Mouse (Mus musculus): ENCODE measurements around the gene Ikzf1. TPM values are rescaled to one million over a fixed set of nuclear protein-coding genes. Genes with fewer than 3 reads are reported as not detected.
A peak's percentile ranks its signal among the peaks of the same experiment; 100 is the strongest.

The Ikzf1 gene
- polyA plus RNA-seq, 1 experiment from 2014 or later, result not detected

DNA sequence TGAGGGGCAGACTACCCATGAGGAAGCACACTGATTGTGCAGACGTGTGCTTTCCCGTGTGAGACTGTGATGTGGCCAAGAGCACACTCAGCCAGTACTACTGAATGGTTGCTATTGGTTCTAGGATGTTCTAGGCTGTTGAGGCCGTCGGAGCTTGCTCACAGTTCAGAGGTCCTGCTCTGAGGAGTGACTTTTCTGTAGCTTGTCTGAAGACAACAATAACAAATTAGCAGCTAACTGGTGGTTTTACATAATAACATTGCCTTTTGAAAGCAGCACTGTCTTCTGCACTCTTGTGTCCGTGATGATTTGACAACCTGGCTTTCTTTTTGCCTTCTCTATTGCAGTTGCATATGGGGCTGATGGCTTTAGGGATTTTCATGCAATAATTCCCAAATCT is 55.8 kb downstream of the Ikzf1 start:
- H3K27me3 ChIP-seq, result peaks cover 50% of the 10 kb centered on the region
- no peak for ATAC-seq
- no peak for DNase-seq (ENCODE audit: low read depth, low spot score)
- ChIA-PET CTCF (interaction anchor here (1.1 kb wide), 1 partner anchor 13 kb away, joined by 5 read pairs; no protein-coding TSS in a partner anchor), POLR2A (no interaction called here)
- in situ Hi-C loops (cut with MboI; ENCODE audit: low pct_unique_long_range_greater_than_20kb), result no loop called here
- no peak for TF ChIP-seq CTCF (IDR thresholded peaks at IDR 0.05)

DNA sequence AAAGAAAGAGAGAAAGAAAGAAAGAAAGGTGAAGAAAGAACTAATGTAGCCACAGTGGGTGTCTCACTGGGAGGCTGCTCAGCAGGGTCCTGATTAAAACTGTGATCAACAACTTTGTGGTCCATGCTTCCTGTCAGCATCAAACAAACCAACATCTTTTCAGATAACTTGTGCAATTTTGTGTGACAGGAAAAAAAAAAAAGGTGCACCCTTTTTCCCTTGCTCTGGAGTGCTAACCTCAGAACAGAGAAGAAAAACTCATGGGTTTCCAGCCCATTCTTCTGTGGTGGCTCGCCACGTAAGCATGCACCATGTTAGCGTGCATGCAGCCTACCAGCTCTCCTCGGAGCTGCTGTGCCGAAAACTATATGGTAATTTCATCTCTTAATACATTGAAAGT is 56.8 kb downstream of the Ikzf1 start:
- ChIA-PET CTCF (no interaction called here), POLR2A (no interaction called here)
- H3K27me3 ChIP-seq, result peaks cover 50% of the 10 kb centered on the region
- no peak for TF ChIP-seq CTCF (IDR thresholded peaks at IDR 0.05)
- in situ Hi-C loops (cut with MboI; ENCODE audit: low pct_unique_long_range_greater_than_20kb), result no loop called here
- ATAC-seq (no peak), DNase-seq (ENCODE audit: low read depth, low spot score) (no peak)

DNA sequence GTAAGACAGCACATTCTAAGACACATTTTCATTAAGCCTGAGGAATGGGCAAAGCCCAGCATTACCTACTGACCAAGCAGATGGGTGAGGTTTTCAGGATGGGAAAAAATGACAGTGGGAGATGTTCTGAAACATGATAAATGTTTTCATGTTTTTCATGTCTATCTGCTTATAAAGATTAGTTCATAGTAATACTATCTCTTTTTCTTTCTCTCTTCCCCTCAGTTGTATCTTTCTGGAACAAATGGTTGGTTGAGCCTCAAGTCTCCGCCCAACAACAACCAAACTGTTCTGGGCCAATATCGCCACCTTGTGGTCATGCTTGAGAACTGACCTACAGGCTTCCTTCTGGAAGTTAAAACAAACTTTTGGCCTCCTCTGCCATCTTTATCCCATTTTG is 57.8 kb downstream of the Ikzf1 start:
- DNase-seq (ENCODE audit: low read depth, low spot score) (no peak), ATAC-seq (no peak)
- ChIA-PET CTCF (interaction anchor here (1.0 kb wide), 1 partner anchor 46 kb away, joined by 3 read pairs; no protein-coding TSS in a partner anchor), POLR2A (interaction anchor here (0.5 kb wide), 1 partner anchor 45 kb away, joined by 3 read pairs; no protein-coding TSS in a partner anchor)
- in situ Hi-C loops (cut with MboI; ENCODE audit: low pct_unique_long_range_greater_than_20kb), result no loop called here
- peaks cover 55% of the 10 kb centered on the region for H3K27me3 ChIP-seq
- peak; percentile 75 for TF ChIP-seq CTCF (IDR thresholded peaks at IDR 0.05)

DNA sequence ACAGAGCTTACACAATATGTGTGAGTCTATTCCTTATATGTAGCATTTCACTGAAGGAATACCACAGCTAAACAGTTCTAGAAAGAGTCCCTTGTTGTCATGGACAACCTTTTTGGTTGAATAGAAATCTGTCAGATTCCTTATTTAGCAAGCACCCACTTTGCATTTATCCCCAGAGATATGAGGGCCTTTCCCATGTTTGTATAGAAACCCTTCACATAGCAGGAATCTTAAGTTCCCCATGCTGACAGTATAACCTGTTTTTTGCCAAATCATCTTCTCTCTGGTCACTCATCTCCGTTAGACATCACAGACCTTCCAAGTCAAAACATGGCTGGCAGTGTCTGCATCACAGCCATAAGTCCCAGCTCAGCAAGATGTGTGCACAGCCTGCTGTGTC is 59.4 kb downstream of the Ikzf1 start:
- no peak for TF ChIP-seq CTCF (IDR thresholded peaks at IDR 0.05)
- no peak for ATAC-seq
- in situ Hi-C loops (cut with MboI; ENCODE audit: low pct_unique_long_range_greater_than_20kb), result no loop called here
- CTCF ChIA-PET, result no interaction called here
- POLR2A ChIA-PET, result no interaction called here
- H3K27me3 ChIP-seq, result peaks cover 58% of the 10 kb centered on the region
- no peak for DNase-seq (ENCODE audit: low read depth, low spot score)

DNA sequence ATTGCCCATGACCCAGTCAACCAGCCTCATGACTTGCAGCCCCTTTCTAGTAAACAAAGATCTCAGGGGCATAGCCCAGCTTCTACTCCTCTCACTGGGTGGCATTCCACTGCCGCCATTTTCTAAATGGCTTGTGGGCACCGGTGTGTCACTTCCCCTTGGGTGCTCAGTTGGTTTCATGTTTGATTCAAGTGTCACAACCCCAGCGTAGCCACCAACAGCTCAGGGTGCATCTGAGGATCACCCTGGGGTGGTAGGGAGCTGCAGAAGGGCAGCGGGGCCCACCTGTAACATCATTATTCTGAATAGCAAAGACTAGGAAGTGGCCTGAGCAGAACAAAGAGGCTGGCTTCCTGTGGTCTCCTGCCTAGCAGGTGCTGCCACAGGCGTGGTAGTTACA is 66.3 kb downstream of the Ikzf1 start:
- in situ Hi-C loops (cut with MboI; ENCODE audit: low pct_unique_long_range_greater_than_20kb), result no loop called here
- no peak for DNase-seq (ENCODE audit: low read depth, low spot score)
- CTCF ChIA-PET, result no interaction called here
- ATAC-seq, result no peak
- TF ChIP-seq CTCF (IDR thresholded peaks at IDR 0.05), result no peak
- POLR2A ChIA-PET, result no interaction called here
- peaks cover 66% of the 10 kb centered on the region for H3K27me3 ChIP-seq

DNA sequence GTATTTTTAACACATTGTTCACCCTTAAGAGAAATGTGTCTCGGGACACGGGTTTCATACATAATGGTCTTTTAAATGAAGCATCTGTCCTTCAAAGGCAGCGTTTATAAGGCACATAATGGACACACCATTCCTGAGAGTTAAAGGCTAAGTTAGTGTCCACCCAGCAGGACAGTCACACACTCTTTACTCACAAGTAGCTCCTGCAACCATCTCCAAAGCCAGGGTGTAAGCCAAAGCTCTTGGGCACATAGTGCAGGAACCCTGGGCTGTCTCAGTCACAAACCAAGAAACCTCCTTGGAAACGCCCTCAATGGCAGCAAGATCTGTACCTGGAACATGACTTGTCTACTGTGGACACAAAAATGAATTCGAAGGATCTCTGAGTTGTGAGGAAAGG is 68.1 kb downstream of the Ikzf1 start:
- ChIA-PET POLR2A (no interaction called here), CTCF (no interaction called here)
- peaks cover 69% of the 10 kb centered on the region for H3K27me3 ChIP-seq
- no peak for DNase-seq (ENCODE audit: low read depth, low spot score)
- TF ChIP-seq CTCF (IDR thresholded peaks at IDR 0.05), result no peak
- no peak for ATAC-seq
- in situ Hi-C loops (cut with MboI; ENCODE audit: low pct_unique_long_range_greater_than_20kb), result no loop called here

DNA sequence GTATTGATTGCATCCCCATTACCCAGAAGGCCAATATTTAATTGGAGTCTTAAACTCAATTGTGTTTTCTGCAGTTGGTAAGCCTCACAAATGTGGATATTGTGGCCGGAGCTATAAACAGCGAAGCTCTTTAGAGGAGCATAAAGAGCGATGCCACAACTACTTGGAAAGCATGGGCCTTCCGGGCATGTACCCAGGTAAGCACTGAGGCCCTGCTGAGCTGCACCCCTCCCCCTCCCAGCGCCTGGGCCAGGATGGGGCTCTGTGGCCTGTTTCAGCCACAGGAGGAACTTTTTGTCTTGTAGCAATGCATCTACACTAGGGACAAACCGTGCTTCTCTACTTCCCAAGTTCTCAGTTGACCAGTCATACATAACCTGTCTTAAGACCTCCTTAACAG is 73.3 kb downstream of the Ikzf1 start:
- no peak for TF ChIP-seq CTCF (IDR thresholded peaks at IDR 0.05)
- peaks cover 41% of the 10 kb centered on the region for H3K27me3 ChIP-seq
- CTCF ChIA-PET, result no interaction called here
- DNase-seq (ENCODE audit: low read depth, low spot score) (no peak), ATAC-seq (no peak)
- in situ Hi-C loops (cut with MboI; ENCODE audit: low pct_unique_long_range_greater_than_20kb), result no loop called here
- POLR2A ChIA-PET, result no interaction called here

DNA sequence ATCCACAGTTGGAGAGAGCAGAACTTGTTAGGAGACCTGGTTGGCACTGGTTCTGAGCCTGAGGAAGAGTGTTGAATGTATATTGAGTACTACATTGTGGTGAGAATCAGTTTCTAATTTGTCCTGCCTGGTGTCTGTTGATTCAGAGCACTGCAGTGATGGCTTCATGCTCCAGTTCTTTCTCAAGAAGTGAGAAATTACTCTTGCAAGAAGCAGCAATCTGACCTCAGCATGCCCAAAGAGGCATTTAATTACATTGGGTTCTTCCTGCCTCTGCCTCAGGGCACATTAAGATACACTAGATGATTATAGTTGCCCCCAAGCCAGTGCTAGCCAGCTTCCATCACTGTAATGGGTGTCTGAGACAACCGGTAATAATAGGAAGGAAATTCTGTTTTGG is 74.1 kb downstream of the Ikzf1 start:
- DNase-seq (ENCODE audit: low read depth, low spot score) (no peak), ATAC-seq (no peak)
- in situ Hi-C loops (cut with MboI; ENCODE audit: low pct_unique_long_range_greater_than_20kb), result no loop called here
- CTCF ChIA-PET, result no interaction called here
- H3K27me3 ChIP-seq, result peaks cover 40% of the 10 kb centered on the region
- POLR2A ChIA-PET, result no interaction called here
- no peak for TF ChIP-seq CTCF (IDR thresholded peaks at IDR 0.05)

DNA sequence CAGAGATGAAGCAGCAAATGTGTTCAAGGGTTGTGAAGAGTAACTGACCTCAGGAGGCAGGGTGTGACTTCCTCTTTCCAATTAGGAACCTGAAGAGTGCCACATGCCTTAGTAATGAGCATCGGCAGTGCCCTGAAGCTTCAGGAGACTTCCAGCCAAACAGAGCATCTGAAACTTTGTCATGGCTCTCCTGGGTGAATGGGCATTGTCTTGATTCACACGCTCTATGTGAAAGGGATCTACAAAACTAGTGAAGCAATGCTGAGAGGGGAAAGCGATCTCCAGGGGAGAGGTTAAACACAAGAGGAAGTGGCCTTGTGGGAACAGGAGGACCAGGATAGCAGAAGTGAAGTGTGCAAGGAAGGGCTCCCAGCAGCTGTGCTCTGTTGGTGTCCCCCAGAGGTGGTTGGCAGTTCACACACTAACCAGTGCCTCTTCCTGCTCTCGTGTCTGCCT is 78.4 kb downstream of the Ikzf1 start:
- ChIA-PET CTCF (no interaction called here), POLR2A (no interaction called here)
- no peak for TF ChIP-seq CTCF (IDR thresholded peaks at IDR 0.05)
- ATAC-seq (no peak), DNase-seq (ENCODE audit: low read depth, low spot score) (no peak)
- in situ Hi-C loops (cut with MboI; ENCODE audit: low pct_unique_long_range_greater_than_20kb), result no loop called here
- H3K27me3 ChIP-seq, result peaks cover 36% of the 10 kb centered on the region

DNA sequence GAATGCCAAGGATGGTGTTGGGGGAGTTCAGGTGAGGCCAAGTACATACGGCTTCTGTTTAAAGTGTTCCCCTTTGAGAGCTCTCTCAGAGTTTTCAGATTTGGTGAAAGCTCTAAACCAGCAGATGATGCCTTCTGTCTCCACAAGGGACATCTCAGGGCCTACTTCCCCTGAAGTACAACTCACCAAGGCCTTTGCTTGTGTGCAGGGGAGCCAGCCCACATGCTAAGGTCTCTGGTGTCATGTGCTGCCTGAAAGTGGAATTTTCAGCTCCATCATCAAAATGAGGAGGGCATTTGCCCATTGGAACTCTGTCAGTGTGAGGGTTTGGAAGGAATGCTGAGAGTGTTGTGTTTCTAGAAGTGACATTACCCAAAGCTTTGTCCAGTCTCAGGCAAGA is 80.6 kb downstream of the Ikzf1 start:
- ChIA-PET CTCF (interaction anchor here (1.7 kb wide), 1 partner anchor 23 kb away, joined by 7 read pairs; no protein-coding TSS in a partner anchor), POLR2A (no interaction called here)
- ATAC-seq, result no peak
- no peak for DNase-seq (ENCODE audit: low read depth, low spot score)
- no peak for TF ChIP-seq CTCF (IDR thresholded peaks at IDR 0.05)
- in situ Hi-C loops (cut with MboI; ENCODE audit: low pct_unique_long_range_greater_than_20kb), result no loop called here
- peaks cover 40% of the 10 kb centered on the region for H3K27me3 ChIP-seq

DNA sequence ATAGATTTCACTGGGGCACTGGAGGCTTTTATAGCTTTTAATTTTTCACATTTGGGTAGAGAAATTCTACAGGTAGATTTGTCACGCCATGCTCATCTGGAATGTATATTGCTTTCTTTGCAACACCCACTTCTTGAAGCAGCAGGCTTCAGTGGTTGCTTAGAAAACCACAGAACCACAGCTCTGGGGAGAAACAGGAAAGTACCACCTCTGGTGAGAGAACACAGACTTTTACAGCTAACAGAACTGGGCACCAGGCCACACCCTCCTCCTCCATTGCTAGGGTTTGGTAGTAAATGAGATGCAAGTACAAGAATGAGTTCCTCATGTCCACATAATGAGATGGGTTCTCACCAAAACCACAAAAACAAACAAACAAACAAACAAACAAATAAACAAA is 81.3 kb downstream of the Ikzf1 start:
- H3K27me3 ChIP-seq, result peaks cover 41% of the 10 kb centered on the region
- POLR2A ChIA-PET, result no interaction called here
- TF ChIP-seq CTCF (IDR thresholded peaks at IDR 0.05), result no peak
- in situ Hi-C loops (cut with MboI; ENCODE audit: low pct_unique_long_range_greater_than_20kb), result no loop called here
- ATAC-seq (no peak), DNase-seq (ENCODE audit: low read depth, low spot score) (no peak)
- CTCF ChIA-PET, result interaction anchor here (1.7 kb wide), 1 partner anchor 22 kb away, joined by 7 read pairs; no protein-coding TSS in a partner anchor

DNA sequence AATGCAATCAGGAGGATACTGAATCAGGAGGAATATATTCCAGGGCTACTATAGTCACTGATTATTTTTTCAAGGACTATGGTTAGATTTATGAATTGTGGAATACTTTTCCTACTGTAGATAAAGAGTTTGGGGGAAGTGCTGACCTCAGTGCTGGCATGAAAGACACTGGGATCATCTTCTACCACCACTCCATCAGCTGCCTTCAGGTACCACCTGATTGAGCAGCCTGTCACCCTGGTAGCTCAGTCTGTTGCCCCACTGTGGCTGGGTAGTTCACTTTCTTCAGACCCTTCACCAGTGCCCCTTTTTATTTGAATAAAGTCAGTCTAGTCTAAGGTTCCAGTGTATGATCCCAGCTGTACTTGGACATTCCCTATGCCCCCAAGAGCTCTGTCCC is 81.9 kb downstream of the Ikzf1 start:
- POLR2A ChIA-PET, result no interaction called here
- no peak for ATAC-seq
- in situ Hi-C loops (cut with MboI; ENCODE audit: low pct_unique_long_range_greater_than_20kb), result no loop called here

More for the DNA sequence above, 81.9 kb downstream of the Ikzf1 start:
- peaks cover 42% of the 10 kb centered on the region for H3K27me3 ChIP-seq
- no peak for DNase-seq (ENCODE audit: low read depth, low spot score)
- CTCF ChIA-PET, result interaction anchor here (1.9 kb wide), 1 partner anchor 22 kb away, joined by 5 read pairs; no protein-coding TSS in a partner anchor
- TF ChIP-seq CTCF (IDR thresholded peaks at IDR 0.05), result no peak
